Mouse (Mus musculus): ENCODE measurements around the gene Dpy30. TPM values are rescaled to one million over a fixed set of nuclear protein-coding genes. Genes with fewer than 3 reads are reported as not detected.
A peak's percentile ranks its signal among the peaks of the same experiment; 100 is the strongest.
"Not testable (repeated sequence)": the region's sequence is repeated elsewhere in the genome, so short reads cannot be mapped to it uniquely, and the experiment has no call there.

Gene Dpy30
- 213 and 215 TPM in 2 replicates for polyA plus RNA-seq (2014; fragmentation: Nextera tagmentation; extraction: Ambion mirVana)

GRCm38 (mm10) chr17:74323844-74324243 lies at the start of gene Dpy30:
TSS of gene Dpy30 (minus strand) at chr17:74323944.
- Histone ChIP-seq H3K4me2 (replicated peaks; ENCODE audit: low read depth, low read length) (no peak within 1 kb of the TSS), H3K9me3 (ENCODE audit: control insufficient read depth, low read depth, low read length) (no peaks in the 10 kb centered on the region), H3K4me1 (ENCODE audit: control insufficient read depth, insufficient read depth, low read length) (no peaks in the 10 kb centered on the region), H3K4me3 (ENCODE audit: low read depth, low read length) (no peak within 1 kb of the TSS), H3K36me3 (ENCODE audit: control insufficient read depth, insufficient read depth, low read length) (no peaks in the 10 kb centered on the region), H3K27me3 (ENCODE audit: control insufficient read depth, insufficient read depth, low read length) (no peaks in the 10 kb centered on the region), H3K27ac (ENCODE audit: low read length) (no peak within 1 kb of the TSS), H3K9ac (replicated peaks; ENCODE audit: low read depth, low read length) (no peak within 1 kb of the TSS)
- WGBS, result 76% methylated on average over 2 of the region's 2 CpGs
- ATAC-seq (ENCODE audit: insufficient number of reproducible peaks, insufficient read depth, low FRiP score, low read depth), result no peak

GRCm38 (mm10) chr17:74363592-74363991 lies 39.8 kb upstream of the Dpy30 start:
- Histone ChIP-seq H3K27ac (ENCODE audit: low read length) (no peak overlapping the region), H3K36me3 (ENCODE audit: control insufficient read depth, insufficient read depth, low read length) (peaks cover 20% of the 10 kb centered on the region), H3K9me3 (ENCODE audit: control insufficient read depth, low read depth, low read length) (no peaks in the 10 kb centered on the region), H3K4me3 (ENCODE audit: low read depth, low read length) (no peak overlapping the region), H3K4me1 (ENCODE audit: control insufficient read depth, insufficient read depth, low read length) (no peaks in the 10 kb centered on the region), H3K27me3 (ENCODE audit: control insufficient read depth, insufficient read depth, low read length) (no peaks in the 10 kb centered on the region), H3K4me2 (replicated peaks; ENCODE audit: low read depth, low read length) (no peak overlapping the region), H3K9ac (replicated peaks; ENCODE audit: low read depth, low read length) (no peak overlapping the region)
- no peak for ATAC-seq (ENCODE audit: insufficient number of reproducible peaks, insufficient read depth, low FRiP score, low read depth)
- 95% methylated on average over 1 of the region's 1 CpGs for WGBS

- H3K27me3 ChIP-seq (ENCODE audit: control insufficient read depth, insufficient read depth, low read length), result no peaks in the 10 kb centered on the region
- no peak for ATAC-seq (ENCODE audit: insufficient number of reproducible peaks, insufficient read depth, low FRiP score, low read depth)
- no peaks in the 10 kb centered on the region for H3K9me3 ChIP-seq (ENCODE audit: control insufficient read depth, low read depth, low read length)
- H3K4me3 ChIP-seq (ENCODE audit: low read depth, low read length), result no peak overlapping the region
- peak overlapping the region; percentile 72 for H3K4me2 ChIP-seq (replicated peaks; ENCODE audit: low read depth, low read length)
- peaks cover 25% of the 10 kb centered on the region for H3K4me1 ChIP-seq (ENCODE audit: control insufficient read depth, insufficient read depth, low read length)
- H3K36me3 ChIP-seq (ENCODE audit: control insufficient read depth, insufficient read depth, low read length), result no peaks in the 10 kb centered on the region
- no peak overlapping the region for H3K9ac ChIP-seq (replicated peaks; ENCODE audit: low read depth, low read length)
- H3K27ac ChIP-seq (ENCODE audit: low read length), result no peak overlapping the region
- 56% methylated on average over 5 of the region's 5 CpGs for WGBS
Observed at GRCm38 (mm10) chr17:74341151-74341550, 17.4 kb upstream of the Dpy30 start.

GRCm38 (mm10) chr17:74338937-74339804 lies 15.4 kb upstream of the Dpy30 start, which contains the start of gene Spast:
TSS of gene Spast (plus strand) at chr17:74338987.
- Histone ChIP-seq H3K4me1 (ENCODE audit: control insufficient read depth, insufficient read depth, low read length) (peaks cover 25% of the 10 kb centered on the region), H3K9me3 (ENCODE audit: control insufficient read depth, low read depth, low read length) (no peaks in the 10 kb centered on the region), H3K36me3 (ENCODE audit: control insufficient read depth, insufficient read depth, low read length) (no peaks in the 10 kb centered on the region), H3K4me3 (ENCODE audit: low read depth, low read length) (peak within 1 kb of the TSS; percentile 98), H3K27ac (ENCODE audit: low read length) (peak within 1 kb of the TSS; percentile 95), H3K4me2 (replicated peaks; ENCODE audit: low read depth, low read length) (peak within 1 kb of the TSS; percentile 72), H3K27me3 (ENCODE audit: control insufficient read depth, insufficient read depth, low read length) (no peaks in the 10 kb centered on the region), H3K9ac (replicated peaks; ENCODE audit: low read depth, low read length) (peak within 1 kb of the TSS; percentile 94)
- peak; percentile 84 for ATAC-seq (ENCODE audit: insufficient number of reproducible peaks, insufficient read depth, low FRiP score, low read depth)
- WGBS, result 0% methylated on average over 72 of the region's 90 CpGs

GRCm38 (mm10) chr17:74338225-74338931 lies 14.6 kb upstream of the Dpy30 start:
- Histone ChIP-seq H3K9me3 (ENCODE audit: control insufficient read depth, low read depth, low read length) (no peaks in the 10 kb centered on the region), H3K9ac (replicated peaks; ENCODE audit: low read depth, low read length) (peak overlapping the region; percentile 94), H3K4me3 (ENCODE audit: low read depth, low read length) (peak overlapping the region; percentile 98), H3K36me3 (ENCODE audit: control insufficient read depth, insufficient read depth, low read length) (no peaks in the 10 kb centered on the region), H3K4me1 (ENCODE audit: control insufficient read depth, insufficient read depth, low read length) (peaks cover 25% of the 10 kb centered on the region), H3K27ac (ENCODE audit: low read length) (peak overlapping the region; percentile 95), H3K27me3 (ENCODE audit: control insufficient read depth, insufficient read depth, low read length) (no peaks in the 10 kb centered on the region), H3K4me2 (replicated peaks; ENCODE audit: low read depth, low read length) (peak overlapping the region; percentile 72)
- ATAC-seq (ENCODE audit: insufficient number of reproducible peaks, insufficient read depth, low FRiP score, low read depth), result peak; percentile 96
- under 1% methylated on average over 44 of the region's 50 CpGs for WGBS

- no peaks in the 10 kb centered on the region for H3K4me1 ChIP-seq (ENCODE audit: control insufficient read depth, insufficient read depth, low read length)
- H3K4me3 ChIP-seq (ENCODE audit: low read depth, low read length), result no peak overlapping the region
- H3K27me3 ChIP-seq (ENCODE audit: control insufficient read depth, insufficient read depth, low read length), result no peaks in the 10 kb centered on the region
- H3K9ac ChIP-seq (replicated peaks; ENCODE audit: low read depth, low read length), result no peak overlapping the region
- no peak for ATAC-seq (ENCODE audit: insufficient number of reproducible peaks, insufficient read depth, low FRiP score, low read depth)
- WGBS, result 73% methylated on average over 9 of the region's 9 CpGs
- H3K36me3 ChIP-seq (ENCODE audit: control insufficient read depth, insufficient read depth, low read length), result no peaks in the 10 kb centered on the region
- H3K27ac ChIP-seq (ENCODE audit: low read length), result no peak overlapping the region
- H3K9me3 ChIP-seq (ENCODE audit: control insufficient read depth, low read depth, low read length), result no peaks in the 10 kb centered on the region
- H3K4me2 ChIP-seq (replicated peaks; ENCODE audit: low read depth, low read length), result no peak overlapping the region
Observed at GRCm38 (mm10) chr17:74331049-74331676, 7.4 kb upstream of the Dpy30 start.

GRCm38 (mm10) chr17:74328146-74328545 lies 4.4 kb upstream of the Dpy30 start:
- H3K4me3 ChIP-seq (ENCODE audit: low read depth, low read length); H3K36me3 ChIP-seq (ENCODE audit: control insufficient read depth, insufficient read depth, low read length); H3K4me1 ChIP-seq (ENCODE audit: control insufficient read depth, insufficient read depth, low read length); H3K4me2 ChIP-seq (replicated peaks; ENCODE audit: low read depth, low read length); H3K27me3 ChIP-seq (ENCODE audit: control insufficient read depth, insufficient read depth, low read length); H3K9me3 ChIP-seq (ENCODE audit: control insufficient read depth, low read depth, low read length); ATAC-seq (ENCODE audit: insufficient number of reproducible peaks, insufficient read depth, low FRiP score, low read depth); H3K27ac ChIP-seq (ENCODE audit: low read length); H3K9ac ChIP-seq (replicated peaks; ENCODE audit: low read depth, low read length): not testable (repeated sequence)
- WGBS, result 47% methylated on average over 2 of the region's 2 CpGs

GRCm38 (mm10) chr17:74327195-74327594 lies 3.5 kb upstream of the Dpy30 start:
- H3K9ac ChIP-seq (replicated peaks; ENCODE audit: low read depth, low read length); H3K4me1 ChIP-seq (ENCODE audit: control insufficient read depth, insufficient read depth, low read length); ATAC-seq (ENCODE audit: insufficient number of reproducible peaks, insufficient read depth, low FRiP score, low read depth); H3K9me3 ChIP-seq (ENCODE audit: control insufficient read depth, low read depth, low read length); H3K27ac ChIP-seq (ENCODE audit: low read length); H3K27me3 ChIP-seq (ENCODE audit: control insufficient read depth, insufficient read depth, low read length); H3K4me3 ChIP-seq (ENCODE audit: low read depth, low read length); H3K36me3 ChIP-seq (ENCODE audit: control insufficient read depth, insufficient read depth, low read length); H3K4me2 ChIP-seq (replicated peaks; ENCODE audit: low read depth, low read length): not testable (repeated sequence)
- 89% methylated on average over 7 of the region's 7 CpGs for WGBS

All from stomach, embryonic 14.5 days (tissue).